Mouse (Mus musculus) spleen, adult 2 months (tissue): ENCODE data around the gene Abcc9.

ENCODE experiments used
- CTCF ChIP-seq: fragments of 200-500 bp; IDR thresholded peaks from 2 replicates; pipeline ENCODE4 v1.5.1; 2011; ENCODE audit warnings: mild to moderate bottlenecking, inconsistent platforms; ENCODE audit not compliant: insufficient read depth, insufficient read length, insufficient replicate concordance; ENCODE audit errors: extremely low read depth
- POLR2A ChIP-seq: fragments of 200-500 bp; IDR thresholded peaks from 2 replicates; pipeline ENCODE4 v1.6.1; 2011; ENCODE audit warnings: low read depth, low read length, inconsistent platforms

- TF ChIP-seq CTCF (no peak), POLR2A (no peak)
Observed at GRCm38 (mm10) chr6:142558772-142559679, 143.1 kb downstream of the Abcc9 start.
